Mouse (Mus musculus): ENCODE results near the gene Ercc5.

GRCm38 (mm10) chr1:44218876-44219275, 71.3 kb downstream of the Ercc5 start, which contains the start of gene Mettl21e:
- TF ChIP-seq CTCF (IDR thresholded peaks at IDR 0.05; ENCODE audit: low read depth, low read length) = no peak
- no peak for TF ChIP-seq POLR2A (IDR thresholded peaks at IDR 0.05; ENCODE audit: insufficient read depth, low read length)

Data from ES-Bruce4 (cell line).